Mouse (Mus musculus) midbrain, postnatal 0 days (tissue): ENCODE results near the gene Kcnj2. TPM values are rescaled to one million over a fixed set of nuclear protein-coding genes. Genes with fewer than 3 reads are reported as not detected.
A peak's percentile ranks its signal among the peaks of the same experiment; 100 is the strongest.

ENCODE experiments used
- ATAC-seq: fragments of 200-750 bp; cut with Nextera tagmentation; 2 replicates; pipeline ENCODE4 v1.8.0; 2017; ENCODE audit warnings: moderate number of reproducible peaks, mild to moderate bottlenecking, moderate TSS enrichment, moderate library complexity; ENCODE audit not compliant: low FRiP score
- DNase-seq: peaks from one replicate; pipeline ENCODE4 v3.0.0-alpha.2; 2015; ENCODE audit warnings: low spot score
- H3K27ac ChIP-seq: fragments of 300-500 bp; sonication (generic); 2 replicates; pipeline ENCODE4 v1.5.1; 2014; ENCODE audit warnings: low read depth, mild to moderate bottlenecking, low read length, mixed read lengths
- H3K27me3 ChIP-seq: fragments of 300-500 bp; sonication (generic); 2 replicates; pipeline ENCODE4 v1.6.1; 2014; ENCODE audit warnings: low read length, control low read depth, mixed read lengths; ENCODE audit not compliant: insufficient read depth
- H3K36me3 ChIP-seq: fragments of 300-500 bp; sonication (generic); 2 replicates; pipeline ENCODE4 v1.6.1; 2014; ENCODE audit warnings: low read length, control low read depth, mixed read lengths; ENCODE audit not compliant: insufficient read depth
- H3K4me1 ChIP-seq: fragments of 300-500 bp; sonication (generic); 2 replicates; pipeline ENCODE4 v1.6.1; 2014; ENCODE audit warnings: mild to moderate bottlenecking, control low read depth, antibody characterized with exemption, low read length, mixed read lengths; ENCODE audit not compliant: insufficient read depth
- H3K4me2 ChIP-seq: fragments of 300-500 bp; sonication (generic); 2 replicates; pipeline ENCODE4 v1.6.1; 2014; ENCODE audit warnings: low read depth, mild to moderate bottlenecking, low read length, mixed read lengths; ENCODE audit not compliant: poor library complexity, severe bottlenecking
- H3K4me3 ChIP-seq: fragments of 300-500 bp; sonication (generic); 2 replicates; pipeline ENCODE4 v1.5.1; 2014; ENCODE audit warnings: low read depth, mild to moderate bottlenecking, low read length, moderate library complexity
- H3K9ac ChIP-seq: fragments of 300-500 bp; sonication (generic); replicated peaks from 2 replicates; pipeline ENCODE4 v1.6.1; 2014; ENCODE audit warnings: mild to moderate bottlenecking, low read length, moderate library complexity, mixed read lengths; ENCODE audit not compliant: poor library complexity, severe bottlenecking
- H3K9me3 ChIP-seq: fragments of 300-500 bp; sonication (generic); 2 replicates; pipeline ENCODE4 v1.6.1; 2016; ENCODE audit warnings: low read length, control low read depth
- CTCF ChIP-seq: IDR thresholded peaks from 2 replicates; pipeline ENCODE4 v1.5.1; 2016; ENCODE audit warnings: antibody characterized with exemption, mild to moderate bottlenecking
- WGBS: fragments of 180-500 bp; shearing (Covaris S2); extraction: QIAGEN DNeasy Blood & Tissue Kit; methylation state at CpG from one replicate; pipeline ENCODE4 v1.1.7; 2014; 5-methylcytosine and 5-hydroxymethylcytosine counted together
- polyA plus RNA-seq: library from polyadenylated mRNA; unstranded; fragments of >200 nt; fragmentation: Nextera tagmentation; extraction: Ambion mirVana; gene quantifications from 2 replicates; pipeline ENCODE4 v1.2.1, GENCODE M21; 2015
- total RNA-seq: library from RNA; depleted of rRNA; stranded (reverse); fragments of >200 nt; gene quantifications from 2 replicates; pipeline ENCODE4 v1.2.3, GENCODE M21; 2014; rRNA removed

Gene Kcnj2
- total RNA-seq (4.4 and 8.4 TPM in 2 replicates), polyA plus RNA-seq (0.33 and 0.63 TPM in 2 replicates)

DNA sequence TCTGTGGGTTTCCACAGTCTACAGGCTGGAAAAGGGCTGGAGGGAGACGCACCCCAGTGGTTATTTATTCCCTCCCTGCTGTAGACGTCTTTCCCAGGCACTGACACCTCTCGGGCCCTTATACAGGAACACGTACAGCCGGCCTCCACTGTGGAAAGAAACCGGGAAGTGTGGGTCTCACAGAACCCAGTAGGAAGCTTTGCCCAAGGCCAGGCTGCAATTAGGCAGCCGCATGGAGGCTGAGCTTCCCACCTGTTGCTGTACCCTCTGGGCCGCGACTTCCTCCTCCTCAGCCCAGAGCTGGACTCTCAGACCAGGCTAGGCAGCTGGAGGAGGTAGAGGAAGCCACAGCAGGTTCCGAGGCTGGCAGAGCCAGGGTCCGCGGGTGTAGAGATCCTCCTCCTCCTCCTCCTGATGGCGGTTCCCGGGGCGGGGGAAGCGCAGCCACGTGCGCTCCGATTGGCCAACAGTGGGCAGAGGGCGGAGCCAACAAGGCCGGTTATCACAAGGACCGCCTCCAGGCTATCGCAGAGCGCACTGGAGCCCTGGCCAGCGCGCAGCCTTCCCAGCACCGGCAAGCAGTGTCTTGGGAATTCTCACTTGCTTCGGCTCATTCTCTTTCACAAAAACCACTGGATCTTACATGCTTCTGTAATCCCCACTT is at the start of gene Kcnj2:
TSS of gene Kcnj2 (plus strand) at position 530 of the 664 bp plus-strand sequence.
- under 1% methylated on average over 27 of the region's 28 CpGs for WGBS
- H3K4me2 ChIP-seq: peak within 1 kb of the TSS; percentile 98
- peak; percentile 98 for ATAC-seq
- H3K27ac ChIP-seq: peak within 1 kb of the TSS; percentile 68
- DNase-seq: peak; percentile 95
- H3K9ac ChIP-seq: peak within 1 kb of the TSS; percentile 64
- no peaks in the 10 kb centered on the region for H3K36me3 ChIP-seq
- H3K4me3 ChIP-seq: peak within 1 kb of the TSS; percentile 65
- H3K9me3 ChIP-seq: no peaks in the 10 kb centered on the region
- TF ChIP-seq CTCF: peak; percentile 39
- no peaks in the 10 kb centered on the region for H3K4me1 ChIP-seq
- no peaks in the 10 kb centered on the region for H3K27me3 ChIP-seq

DNA sequence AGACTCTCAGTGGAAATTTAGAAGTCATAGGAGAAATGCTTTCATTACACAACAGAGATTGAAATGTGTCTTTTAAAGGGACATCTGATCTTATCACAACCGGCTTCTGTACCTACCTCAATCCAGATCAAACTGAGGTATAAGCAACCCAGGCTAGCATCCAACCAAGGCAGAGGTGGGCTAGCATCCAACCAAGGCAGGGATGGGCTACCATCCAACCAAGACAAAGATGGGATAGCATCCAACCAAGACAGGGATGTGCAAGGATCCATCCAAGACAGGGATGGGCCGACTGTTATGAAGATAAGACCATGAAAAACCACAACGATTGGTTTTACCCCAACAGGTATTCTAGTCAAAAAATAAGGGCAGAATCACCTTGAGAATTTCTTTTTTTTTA is 49.8 kb upstream of the Kcnj2 start:
- DNase-seq (no peak), ATAC-seq (no peak)
- Histone ChIP-seq H3K4me1 (no peaks in the 10 kb centered on the region), H3K27ac (no peak overlapping the region), H3K27me3 (no peaks in the 10 kb centered on the region), H3K9ac (no peak overlapping the region), H3K4me3 (no peak overlapping the region), H3K36me3 (no peaks in the 10 kb centered on the region), H3K9me3 (no peaks in the 10 kb centered on the region), H3K4me2 (no peak overlapping the region)
- 93% methylated on average over 3 of the region's 3 CpGs for WGBS
- TF ChIP-seq CTCF: no peak

DNA sequence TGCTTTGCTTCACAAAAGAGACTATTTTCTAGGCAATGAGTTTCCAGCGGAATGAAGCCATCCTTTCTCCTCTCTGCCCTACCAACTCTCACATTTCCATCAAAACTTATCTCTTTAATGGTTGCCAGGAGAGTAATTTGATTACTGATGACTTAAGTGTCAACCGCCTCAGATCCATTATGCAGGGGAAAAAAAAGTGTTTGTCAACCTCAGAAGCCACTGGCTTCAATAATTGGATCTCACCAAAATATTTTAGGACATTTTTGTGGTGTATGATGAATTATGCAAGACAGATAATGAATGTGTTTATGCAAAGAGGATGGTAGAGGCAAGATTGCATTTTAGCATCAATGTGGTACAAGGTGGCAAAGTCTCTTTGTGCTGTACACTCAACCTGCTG is 45.8 kb upstream of the Kcnj2 start:
- 46% methylated on average over 2 of the region's 2 CpGs for WGBS
- TF ChIP-seq CTCF: no peak
- H3K27ac ChIP-seq: no peak overlapping the region
- DNase-seq: no peak
- H3K9me3 ChIP-seq: no peaks in the 10 kb centered on the region
- H3K4me2 ChIP-seq: no peak overlapping the region
- H3K36me3 ChIP-seq: no peaks in the 10 kb centered on the region
- H3K4me3 ChIP-seq: no peak overlapping the region
- ATAC-seq: no peak
- no peak overlapping the region for H3K9ac ChIP-seq
- H3K27me3 ChIP-seq: no peaks in the 10 kb centered on the region
- H3K4me1 ChIP-seq: no peaks in the 10 kb centered on the region

DNA sequence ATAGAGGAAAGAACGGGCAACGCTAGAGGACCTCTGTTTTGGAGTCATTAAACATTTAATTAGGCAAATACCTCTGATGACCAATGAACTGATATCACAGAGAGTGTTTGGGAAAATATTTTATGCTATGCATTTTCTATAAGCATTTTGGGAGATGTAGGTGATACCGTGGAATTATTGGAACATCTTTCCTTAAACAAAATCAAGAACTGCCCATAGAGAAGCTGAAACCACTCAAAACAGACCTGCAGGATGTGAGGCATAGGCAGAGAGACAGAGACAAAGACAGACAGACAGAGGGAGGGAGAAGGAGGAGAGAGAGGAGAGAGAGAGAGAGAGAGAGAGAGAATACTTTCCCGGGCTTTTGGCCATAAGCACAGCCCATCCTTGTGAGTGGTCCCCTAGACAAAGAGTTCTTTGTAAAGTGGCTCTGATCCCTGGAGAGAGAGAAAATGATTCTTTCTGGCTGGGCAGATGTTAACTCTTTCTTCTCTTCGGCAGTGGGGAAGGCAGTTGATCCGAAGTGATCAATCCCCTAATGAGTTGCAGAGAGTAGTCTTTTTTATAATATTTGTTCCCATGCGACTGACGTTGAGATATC is 43.2 kb upstream of the Kcnj2 start:
- Histone ChIP-seq H3K9me3 (no peaks in the 10 kb centered on the region), H3K4me2 (no peak overlapping the region), H3K9ac (no peak overlapping the region), H3K4me1 (no peaks in the 10 kb centered on the region), H3K27ac (no peak overlapping the region), H3K4me3 (no peak overlapping the region), H3K36me3 (no peaks in the 10 kb centered on the region), H3K27me3 (no peaks in the 10 kb centered on the region)
- DNase-seq (peak; percentile 75), ATAC-seq (no peak; the same call in 1 of the 2 replicates)
- TF ChIP-seq CTCF: no peak
- WGBS: 48% methylated on average over 8 of the region's 8 CpGs

DNA sequence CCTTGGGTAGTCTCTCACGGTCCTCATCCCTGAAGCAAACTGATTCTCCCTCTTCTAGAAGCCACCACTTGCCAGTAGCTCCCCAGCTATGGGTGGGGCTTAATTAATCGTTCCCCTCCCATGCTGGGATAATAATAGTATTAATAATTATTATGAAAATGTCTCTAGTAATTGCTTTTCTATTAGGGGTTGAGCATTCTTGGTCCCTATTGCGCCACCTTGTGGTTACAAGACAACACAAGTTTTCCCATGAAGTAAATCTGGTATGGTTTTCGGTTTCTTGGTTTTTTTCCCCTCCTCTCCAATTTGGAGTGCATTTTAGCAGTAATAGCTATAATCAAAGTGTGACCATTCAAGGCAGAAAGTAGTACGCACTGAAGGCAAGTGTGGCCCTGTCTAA is 23.8 kb upstream of the Kcnj2 start:
- Histone ChIP-seq H3K27me3 (no peaks in the 10 kb centered on the region), H3K36me3 (no peaks in the 10 kb centered on the region), H3K4me3 (no peak overlapping the region), H3K4me2 (no peak overlapping the region), H3K27ac (no peak overlapping the region), H3K9me3 (no peaks in the 10 kb centered on the region), H3K9ac (no peak overlapping the region), H3K4me1 (no peaks in the 10 kb centered on the region)
- 46% methylated on average over 5 of the region's 5 CpGs for WGBS
- ATAC-seq (no peak), DNase-seq (peak; percentile 39)
- peak; percentile 67 for TF ChIP-seq CTCF

DNA sequence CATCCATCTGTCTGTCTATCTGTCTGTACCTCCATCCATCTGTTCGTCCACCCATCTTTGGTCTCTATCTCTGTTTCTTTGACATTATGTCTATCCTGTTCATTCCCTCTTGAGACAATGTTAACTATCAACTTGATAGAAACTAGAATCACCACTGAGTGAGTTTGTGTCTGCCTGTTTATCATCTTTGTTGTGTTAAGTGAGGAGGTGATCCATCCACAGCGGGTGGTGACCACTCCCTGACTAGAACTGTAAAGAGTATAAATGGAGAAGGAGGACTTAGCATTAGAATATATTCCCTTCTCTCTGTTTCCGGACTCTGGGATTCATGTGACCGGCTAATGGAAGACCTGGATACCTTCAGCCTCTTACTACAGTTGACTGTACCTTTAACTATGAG is 22.7 kb upstream of the Kcnj2 start:
- no peak overlapping the region for H3K4me3 ChIP-seq
- H3K36me3 ChIP-seq: no peaks in the 10 kb centered on the region
- H3K9me3 ChIP-seq: no peaks in the 10 kb centered on the region
- no peak overlapping the region for H3K4me2 ChIP-seq
- ATAC-seq: no peak
- no peak for TF ChIP-seq CTCF
- no peak for DNase-seq
- H3K4me1 ChIP-seq: no peaks in the 10 kb centered on the region
- H3K27ac ChIP-seq: no peak overlapping the region
- H3K9ac ChIP-seq: no peak overlapping the region
- 88% methylated on average over 4 of the region's 4 CpGs for WGBS
- no peaks in the 10 kb centered on the region for H3K27me3 ChIP-seq
